ENCODE assay signal across 8 mouse cellular contexts in genomic region chr7:49120935-49121691, GRCm38 (mm10).
DNase-seq lines count a peak whose midpoint lies in the region; ATAC-seq lines count a peak whose summit lies in the region.

No protein-coding gene starts in this region.

- peak overlapping the region; percentile 58 for H3K4me2 ChIP-seq in hindbrain, embryonic 13.5 days

- H3K4me3 ChIP-seq in hindbrain, embryonic 13.5 days = no peak overlapping the region

- DNase-seq in NIH3T3 (ENCODE audit: low read depth) = peak; percentile 87
- peak; percentile 98 to 99 for DNase-seq in cerebellum, postnatal 14 days
- DNase-seq in frontal cortex, postnatal 25 days (ENCODE audit: low spot score in 2 of 2) = peak; percentile 85 to 90
- DNase-seq in layer of hippocampus, postnatal 14 days (ENCODE audit: low spot score in 2 of 2) = peak; percentile 90 to 93
- DNase-seq in lung, postnatal 14 days = peak; percentile 91
- peak; percentile 65 for DNase-seq in retina, postnatal 7 days (ENCODE audit: low read depth, low spot score)
- peak; percentile 73 to 83 for DNase-seq in urinary bladder, adult 18-20 months (ENCODE audit: low spot score in 2 of 2)

- H3K36me3 ChIP-seq in hindbrain, embryonic 13.5 days = no peaks in the 10 kb centered on the region

- peak; percentile 47 for ATAC-seq in hindbrain, embryonic 13.5 days (ENCODE audit: low FRiP score)

- H3K27ac ChIP-seq in hindbrain, embryonic 13.5 days = peak overlapping the region; percentile 86

- 30% methylated on average over 20 of the region's 20 CpGs for WGBS in hindbrain, embryonic 13.5 days

- peak overlapping the region; percentile 64 for H3K9ac ChIP-seq in hindbrain, embryonic 13.5 days

- peaks cover 5% of the 10 kb centered on the region; the same call in 1 of the 2 replicates for H3K27me3 ChIP-seq in hindbrain, embryonic 13.5 days

- no peaks in the 10 kb centered on the region for H3K9me3 ChIP-seq in hindbrain, embryonic 13.5 days

- H3K4me1 ChIP-seq in hindbrain, embryonic 13.5 days (replicated peaks) = peaks cover 30% of the 10 kb centered on the region
